Mouse (Mus musculus) midbrain, embryonic 13.5 days (tissue): ENCODE results near the gene Strn. TPM values are rescaled to one million over a fixed set of nuclear protein-coding genes. Genes with fewer than 3 reads are reported as not detected.

Source experiments
- ATAC-seq: fragments of 200-750 bp; cut with Nextera tagmentation; 2 replicates; pipeline ENCODE4 v1.8.0; 2017; ENCODE audit warnings: mild to moderate bottlenecking, moderate TSS enrichment, moderate library complexity
- H3K27ac ChIP-seq: fragments of 300-500 bp; sonication (generic); 2 replicates; pipeline ENCODE4 v1.5.1; 2015; ENCODE audit warnings: inconsistent platforms, mild to moderate bottlenecking, moderate library complexity
- H3K27me3 ChIP-seq: fragments of 300-500 bp; sonication (generic); 2 replicates; pipeline ENCODE4 v1.6.1; 2015; ENCODE audit warnings: mild to moderate bottlenecking, inconsistent platforms
- H3K36me3 ChIP-seq: fragments of 300-500 bp; sonication (generic); 2 replicates; pipeline ENCODE4 v1.6.1; 2015; ENCODE audit warnings: mild to moderate bottlenecking, inconsistent platforms
- H3K4me1 ChIP-seq: fragments of 300-500 bp; sonication (generic); replicated peaks from 2 replicates; pipeline ENCODE4 v1.6.1; 2015; ENCODE audit warnings: inconsistent platforms
- H3K4me2 ChIP-seq: fragments of 300-500 bp; sonication (generic); replicated peaks from 2 replicates; pipeline ENCODE4 v1.6.1; 2015; ENCODE audit warnings: moderate library complexity, mild to moderate bottlenecking, inconsistent platforms
- H3K4me3 ChIP-seq: fragments of 300-500 bp; sonication (generic); replicated peaks from 2 replicates; pipeline ENCODE4 v1.5.1; 2015; ENCODE audit warnings: mild to moderate bottlenecking, inconsistent platforms
- H3K9ac ChIP-seq: fragments of 300-500 bp; sonication (generic); replicated peaks from 2 replicates; pipeline ENCODE4 v1.6.1; 2015; ENCODE audit warnings: mild to moderate bottlenecking, inconsistent platforms
- H3K9me3 ChIP-seq: fragments of 300-500 bp; sonication (generic); 2 replicates; pipeline ENCODE4 v1.6.1; 2016; ENCODE audit warnings: mild to moderate bottlenecking, inconsistent platforms
- WGBS: fragments of 180-500 bp; shearing (Covaris S2); methylation state at CpG from one replicate; pipeline ENCODE4 v1.1.7; 2015; 5-methylcytosine and 5-hydroxymethylcytosine counted together
- polyA plus RNA-seq: library from polyadenylated mRNA; unstranded; fragments of >200 nt; fragmentation: Nextera tagmentation; extraction: Ambion mirVana; gene quantifications from 2 replicates; pipeline ENCODE4 v1.2.1, GENCODE M21; 2015

Strn gene
- polyA plus RNA-seq, 1 experiment from 2014 or later = 5.0 TPM

DNA sequence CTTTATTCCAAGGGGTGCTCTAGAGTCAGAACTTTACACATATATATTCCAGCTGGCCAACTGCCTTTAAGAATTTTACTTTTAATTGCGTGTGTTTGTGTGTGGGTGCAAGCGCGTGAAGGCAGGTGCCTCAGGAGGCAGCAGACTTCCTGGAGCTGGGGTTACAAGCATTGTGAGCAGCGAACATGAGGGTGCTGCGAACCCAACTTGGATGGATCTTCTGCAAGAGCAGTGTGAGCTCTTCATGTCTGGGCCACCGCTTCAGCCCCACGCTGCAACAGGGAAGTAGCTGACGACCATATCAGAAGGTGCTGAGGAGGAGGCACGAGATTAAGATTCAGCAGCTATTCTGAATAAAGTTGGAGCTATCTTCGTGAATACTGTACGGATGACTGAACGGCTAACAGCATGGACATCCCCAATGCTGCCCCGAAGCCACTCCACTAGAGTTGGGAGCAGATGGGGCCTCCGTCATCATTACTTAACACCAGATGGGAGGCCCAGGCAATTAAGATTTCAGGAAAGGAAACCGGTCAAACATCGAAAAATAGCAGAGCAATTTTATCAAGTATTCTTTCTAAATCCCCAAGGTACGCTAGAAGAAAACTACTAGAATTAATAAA, 93.0 kb downstream of the Strn start:
- H3K27ac ChIP-seq = no peak overlapping the region
- WGBS = 73% methylated on average over 17 of the region's 17 CpGs
- no peak overlapping the region for H3K4me3 ChIP-seq
- no peak overlapping the region for H3K9ac ChIP-seq
- H3K9me3 ChIP-seq = no peaks in the 10 kb centered on the region
- H3K4me2 ChIP-seq = no peak overlapping the region
- peaks cover 10% of the 10 kb centered on the region; the same call in 1 of the 2 replicates for H3K36me3 ChIP-seq
- H3K27me3 ChIP-seq = no peaks in the 10 kb centered on the region
- no peaks in the 10 kb centered on the region for H3K4me1 ChIP-seq
- ATAC-seq = 0 out of 2 replicates have a peak, but pooled peaks have one; percentile 12

DNA sequence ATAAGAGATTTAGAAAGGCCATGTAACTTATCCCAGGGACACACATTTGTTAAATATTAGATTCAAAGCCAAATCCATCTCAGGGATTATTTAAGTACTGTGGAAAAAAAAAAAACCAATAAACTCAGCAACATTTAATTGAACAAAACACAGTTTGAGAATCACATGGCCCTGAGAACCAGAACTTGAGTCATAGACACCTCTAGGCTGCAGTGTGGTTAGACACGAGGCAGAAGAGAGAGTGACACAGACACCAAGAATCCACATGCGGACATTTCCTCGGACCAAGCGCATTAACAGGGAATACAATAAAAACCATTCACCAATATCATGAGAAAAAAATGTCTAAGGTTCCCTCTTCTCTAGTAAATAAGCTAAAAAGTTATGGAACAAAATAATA, 94.7 kb downstream of the Strn start:
- H3K9ac ChIP-seq = no peak overlapping the region
- 0 out of 2 replicates have a peak, but pooled peaks cover 3% of the 10 kb centered on the region for H3K36me3 ChIP-seq
- H3K4me2 ChIP-seq = no peak overlapping the region
- no peaks in the 10 kb centered on the region for H3K4me1 ChIP-seq
- no peak overlapping the region for H3K4me3 ChIP-seq
- H3K27ac ChIP-seq = no peak overlapping the region
- no peak for ATAC-seq
- H3K27me3 ChIP-seq = no peaks in the 10 kb centered on the region
- no peaks in the 10 kb centered on the region for H3K9me3 ChIP-seq
- WGBS = 94% methylated on average over 4 of the region's 4 CpGs

DNA sequence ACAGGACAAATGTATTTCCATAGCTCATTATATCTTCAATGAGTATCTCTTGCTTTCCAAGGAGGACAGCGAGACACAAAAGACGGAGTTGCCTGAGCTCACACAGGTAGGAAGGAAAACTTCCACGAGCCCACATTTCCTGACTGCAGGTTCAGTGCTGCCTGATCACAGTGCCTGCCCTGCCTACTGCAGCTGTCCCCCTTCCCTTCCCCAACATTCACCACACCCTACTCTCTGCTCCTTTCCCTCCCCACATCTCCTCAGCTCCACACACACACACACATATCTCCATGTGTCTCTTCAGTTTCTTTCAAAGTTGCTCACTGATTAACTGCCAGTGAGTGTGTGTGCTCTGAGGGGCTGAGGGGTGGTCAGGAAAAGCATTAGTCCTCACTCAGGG, 96.6 kb downstream of the Strn start:
- H3K27ac ChIP-seq = no peak overlapping the region
- 92% methylated on average over 3 of the region's 3 CpGs for WGBS
- H3K4me2 ChIP-seq = no peak overlapping the region
- no peaks in the 10 kb centered on the region for H3K27me3 ChIP-seq
- no peaks in the 10 kb centered on the region for H3K9me3 ChIP-seq
- no peak overlapping the region for H3K4me3 ChIP-seq
- no peaks in the 10 kb centered on the region for H3K36me3 ChIP-seq
- ATAC-seq = no peak
- H3K4me1 ChIP-seq = no peaks in the 10 kb centered on the region
- H3K9ac ChIP-seq = no peak overlapping the region

DNA sequence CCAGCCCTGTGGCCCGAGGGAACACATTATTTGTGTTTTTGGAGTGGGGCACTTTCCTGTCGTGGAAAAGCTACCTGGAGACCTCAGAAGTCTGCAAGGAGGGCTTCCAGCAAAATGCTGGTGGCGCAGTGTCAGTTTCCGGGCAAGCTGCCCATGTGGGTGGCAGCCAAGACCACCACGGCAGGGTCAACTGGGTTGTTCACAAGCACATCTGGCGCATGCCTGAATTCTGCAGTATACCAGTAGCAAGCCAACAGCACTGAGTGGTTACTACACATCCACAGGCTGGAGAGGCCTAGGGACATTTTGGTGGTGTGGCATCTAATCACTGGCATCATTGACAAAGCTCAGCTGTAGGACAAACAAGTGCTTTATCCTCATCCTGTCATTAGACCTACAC, 97.9 kb downstream of the Strn start:
- H3K9ac ChIP-seq = no peak overlapping the region
- H3K4me1 ChIP-seq = no peaks in the 10 kb centered on the region
- WGBS = 85% methylated on average over 6 of the region's 6 CpGs
- H3K4me3 ChIP-seq = no peak overlapping the region
- H3K4me2 ChIP-seq = no peak overlapping the region
- no peaks in the 10 kb centered on the region for H3K9me3 ChIP-seq
- no peak overlapping the region for H3K27ac ChIP-seq
- no peaks in the 10 kb centered on the region for H3K36me3 ChIP-seq
- ATAC-seq = no peak
- no peaks in the 10 kb centered on the region for H3K27me3 ChIP-seq

DNA sequence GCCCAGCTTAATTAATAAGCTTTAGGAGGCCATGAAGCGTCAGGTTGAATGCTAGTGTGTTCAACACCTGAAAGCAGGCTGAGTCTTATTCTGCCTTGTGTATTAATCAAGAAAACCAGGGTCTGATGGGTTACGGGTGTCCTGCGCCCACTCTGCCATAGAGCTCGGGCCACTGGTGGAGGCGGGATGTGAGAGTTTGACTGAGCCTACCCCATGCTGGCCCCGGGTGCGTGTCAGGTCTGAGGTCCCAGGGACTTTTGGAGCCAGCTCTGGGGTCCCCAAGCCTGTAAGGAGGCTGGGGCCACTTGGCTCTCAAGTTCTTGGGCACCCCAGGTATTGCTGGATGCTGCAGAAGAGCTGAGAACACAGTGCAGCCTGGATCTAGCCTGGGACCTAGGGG, 99.9 kb downstream of the Strn start:
- no peak overlapping the region for H3K9ac ChIP-seq
- 96% methylated on average over 7 of the region's 7 CpGs for WGBS

DNA sequence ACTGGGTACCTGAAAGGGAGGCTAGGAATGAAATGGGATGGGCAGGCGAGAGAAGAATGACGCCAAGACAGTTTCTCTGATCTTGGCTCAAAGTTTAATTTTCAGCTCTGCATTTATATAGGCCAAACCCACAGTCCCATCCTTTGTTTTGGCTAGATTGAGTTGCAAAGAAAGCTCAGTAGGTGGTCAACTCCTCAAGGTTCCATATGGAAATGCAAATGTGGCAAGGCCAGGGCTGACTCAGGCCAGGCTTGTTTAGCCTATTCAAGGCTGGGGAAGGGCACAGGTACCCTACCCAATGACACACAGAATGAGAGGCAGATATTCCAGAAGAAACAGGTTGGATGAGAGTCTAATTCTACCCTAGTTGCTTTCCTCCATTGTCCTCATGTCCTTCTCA, 101.4 kb downstream of the Strn start:
- H3K4me2 ChIP-seq = no peak overlapping the region
- 46% methylated on average over 2 of the region's 2 CpGs for WGBS
- no peak overlapping the region for H3K27ac ChIP-seq
- no peak overlapping the region for H3K9ac ChIP-seq
- no peaks in the 10 kb centered on the region for H3K4me1 ChIP-seq
- no peaks in the 10 kb centered on the region for H3K9me3 ChIP-seq
- H3K4me3 ChIP-seq = no peak overlapping the region
- H3K36me3 ChIP-seq = no peaks in the 10 kb centered on the region
- no peak for ATAC-seq
- H3K27me3 ChIP-seq = no peaks in the 10 kb centered on the region

More for the DNA sequence above, 99.9 kb downstream of the Strn start:
- Histone ChIP-seq H3K4me1 (no peaks in the 10 kb centered on the region), H3K36me3 (no peaks in the 10 kb centered on the region), H3K4me2 (no peak overlapping the region), H3K27me3 (no peaks in the 10 kb centered on the region), H3K4me3 (no peak overlapping the region), H3K27ac (no peak overlapping the region), H3K9me3 (no peaks in the 10 kb centered on the region)
- no peak for ATAC-seq

DNA sequence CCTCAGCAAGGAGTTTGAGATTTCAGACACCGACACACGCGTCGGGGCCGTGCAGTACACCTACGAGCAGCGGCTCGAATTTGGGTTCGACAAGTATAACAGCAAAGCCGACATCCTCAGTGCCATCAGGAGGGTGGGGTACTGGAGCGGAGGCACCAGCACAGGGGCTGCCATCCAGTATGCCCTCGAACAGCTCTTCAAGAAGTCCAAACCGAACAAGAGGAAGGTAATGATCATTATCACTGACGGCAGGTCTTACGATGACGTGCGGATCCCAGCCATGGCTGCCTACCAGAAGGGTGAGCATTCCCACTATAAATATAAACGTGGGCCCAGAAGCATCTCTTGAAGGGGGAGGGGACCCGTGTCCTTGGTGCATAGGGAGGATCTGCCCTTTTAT, 112.1 kb downstream of the Strn start:
- no peak overlapping the region for H3K27ac ChIP-seq
- peaks cover 20% of the 10 kb centered on the region for H3K36me3 ChIP-seq
- no peaks in the 10 kb centered on the region for H3K27me3 ChIP-seq
- WGBS = 96% methylated on average over 19 of the region's 19 CpGs
- H3K9me3 ChIP-seq = no peaks in the 10 kb centered on the region
- H3K4me2 ChIP-seq = no peak overlapping the region
- no peaks in the 10 kb centered on the region for H3K4me1 ChIP-seq
- no peak overlapping the region for H3K9ac ChIP-seq
- no peak for ATAC-seq
- H3K4me3 ChIP-seq = no peak overlapping the region

DNA sequence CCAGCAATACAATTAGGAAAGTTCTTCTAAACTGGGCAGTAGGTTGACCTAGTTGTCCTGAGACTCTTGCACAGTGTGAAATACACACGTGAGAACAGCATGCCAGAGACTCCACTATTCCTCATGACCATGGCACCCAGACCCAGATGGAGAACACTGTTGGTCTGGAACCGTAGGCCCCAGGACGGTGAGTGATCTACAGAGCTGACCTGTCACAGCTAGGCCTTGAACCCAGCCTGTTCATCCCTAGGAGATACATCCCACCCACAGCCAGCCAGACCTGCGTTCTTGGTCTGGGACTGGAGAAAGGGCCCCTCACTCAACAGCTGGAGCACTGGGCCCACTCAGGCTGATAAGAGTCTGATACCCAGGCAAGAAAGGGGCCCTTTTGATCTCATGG, 115.1 kb downstream of the Strn start:
- H3K9ac ChIP-seq = no peak overlapping the region
- WGBS = 92% methylated on average over 4 of the region's 4 CpGs
- no peak for ATAC-seq
- H3K27ac ChIP-seq = no peak overlapping the region
- no peaks in the 10 kb centered on the region for H3K9me3 ChIP-seq
- H3K27me3 ChIP-seq = no peaks in the 10 kb centered on the region
- no peaks in the 10 kb centered on the region for H3K4me1 ChIP-seq
- H3K4me2 ChIP-seq = no peak overlapping the region
- H3K36me3 ChIP-seq = peaks cover 19% of the 10 kb centered on the region
- no peak overlapping the region for H3K4me3 ChIP-seq

DNA sequence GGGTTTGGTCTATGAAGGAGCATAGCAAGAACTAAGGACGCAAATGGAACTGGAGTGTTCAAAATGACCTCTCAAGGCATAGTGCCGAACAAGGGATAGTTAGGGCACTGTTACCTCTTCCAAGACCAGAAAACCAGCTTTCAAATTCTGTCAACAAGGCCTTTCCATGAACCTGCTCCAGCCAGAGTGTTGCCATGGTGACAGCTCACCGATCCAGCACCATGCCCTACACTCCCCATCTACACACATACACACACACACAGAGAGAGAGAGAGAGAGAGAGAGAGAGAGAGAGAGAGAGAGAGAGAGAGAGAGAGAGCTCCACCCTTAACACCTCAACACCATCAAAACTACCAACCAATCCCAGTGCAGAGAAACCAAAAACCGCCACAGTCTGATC, 116.3 kb downstream of the Strn start:
- no peak overlapping the region for H3K9ac ChIP-seq
- no peaks in the 10 kb centered on the region for H3K27me3 ChIP-seq
- WGBS = 92% methylated on average over 4 of the region's 4 CpGs
- ATAC-seq = no peak
- no peak overlapping the region for H3K27ac ChIP-seq
- no peaks in the 10 kb centered on the region for H3K9me3 ChIP-seq
- H3K36me3 ChIP-seq = peaks cover 18% of the 10 kb centered on the region
- no peaks in the 10 kb centered on the region for H3K4me1 ChIP-seq
- H3K4me2 ChIP-seq = no peak overlapping the region
- H3K4me3 ChIP-seq = no peak overlapping the region

DNA sequence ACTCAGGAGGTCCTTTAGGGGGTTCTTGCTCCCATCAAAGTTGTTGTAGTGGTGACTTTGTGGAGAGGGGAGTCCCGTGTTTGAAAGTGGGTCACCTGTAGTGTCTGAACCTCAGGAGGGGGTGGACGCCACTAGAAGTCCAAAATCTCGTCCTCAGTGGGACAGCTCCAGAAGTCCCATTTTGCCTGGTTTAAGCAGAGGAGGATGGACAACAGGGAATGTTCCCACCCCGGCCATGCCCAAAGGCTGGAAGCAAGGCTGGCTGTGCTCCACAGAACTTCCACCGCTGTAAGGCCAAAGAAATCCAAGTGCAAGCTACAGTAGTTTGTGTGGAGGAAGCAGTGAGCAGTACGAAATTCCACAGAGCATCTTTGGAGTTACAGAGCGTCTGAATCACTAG, 117.0 kb downstream of the Strn start:
- Histone ChIP-seq H3K27me3 (no peaks in the 10 kb centered on the region), H3K4me3 (no peak overlapping the region), H3K9me3 (no peaks in the 10 kb centered on the region), H3K9ac (no peak overlapping the region), H3K4me1 (no peaks in the 10 kb centered on the region), H3K4me2 (no peak overlapping the region), H3K36me3 (peaks cover 14% of the 10 kb centered on the region), H3K27ac (no peak overlapping the region)
- 91% methylated on average over 7 of the region's 7 CpGs for WGBS
- ATAC-seq = no peak

DNA sequence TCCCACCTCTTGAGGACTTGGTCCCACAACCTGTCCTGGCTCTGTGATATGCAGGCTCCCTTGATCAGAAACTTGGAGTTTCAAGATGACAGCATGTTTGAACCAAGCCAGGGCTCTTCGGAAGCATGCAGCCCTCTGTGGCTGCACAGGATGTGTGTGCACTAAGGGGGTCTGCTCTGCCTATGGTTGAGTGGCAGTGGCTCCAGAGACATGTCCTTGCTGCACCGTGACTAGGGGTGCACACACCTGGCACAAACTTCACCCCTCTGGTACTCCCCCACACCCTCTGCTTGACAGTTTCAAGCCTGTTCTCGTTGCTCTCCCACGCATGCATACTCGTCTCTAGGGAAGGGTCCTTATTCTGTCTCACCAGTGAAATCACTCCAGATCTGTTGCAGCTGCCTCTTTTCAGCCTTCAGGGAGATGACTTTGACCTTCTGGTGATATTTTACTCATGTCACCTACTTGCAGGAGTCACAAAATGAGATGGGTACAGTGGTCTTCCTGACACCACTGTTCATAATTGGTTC, 118.8 kb downstream of the Strn start:
- no peak overlapping the region for H3K4me3 ChIP-seq
- peaks cover 4% of the 10 kb centered on the region; the same call in 1 of the 2 replicates for H3K36me3 ChIP-seq
- no peak overlapping the region for H3K9ac ChIP-seq
- H3K4me2 ChIP-seq = no peak overlapping the region
- no peaks in the 10 kb centered on the region for H3K27me3 ChIP-seq
- no peaks in the 10 kb centered on the region for H3K9me3 ChIP-seq
- WGBS = 88% methylated on average over 5 of the region's 5 CpGs
- H3K27ac ChIP-seq = no peak overlapping the region
- no peaks in the 10 kb centered on the region for H3K4me1 ChIP-seq
- no peak for ATAC-seq

DNA sequence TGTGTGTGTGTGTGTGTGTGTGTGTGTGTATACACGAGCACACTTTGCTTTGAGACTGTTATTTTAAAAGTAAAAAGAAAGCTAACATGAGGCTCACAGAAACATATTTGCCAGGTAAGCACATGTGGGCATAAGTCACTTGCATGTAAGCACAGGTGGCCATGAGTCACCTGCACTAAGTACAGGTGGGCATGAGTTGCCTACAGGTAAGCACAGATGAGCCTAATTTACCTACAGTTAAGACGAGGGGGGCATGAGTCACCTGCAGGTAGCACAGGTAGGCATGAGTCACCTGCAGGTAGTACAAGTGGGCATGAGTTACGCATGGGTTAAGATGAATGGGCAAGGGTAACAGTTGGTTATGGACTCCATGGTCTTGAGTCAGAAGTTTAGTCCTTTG, 121.9 kb downstream of the Strn start:
- ATAC-seq = no peak
- Histone ChIP-seq H3K27ac (no peak overlapping the region), H3K27me3 (no peaks in the 10 kb centered on the region), H3K36me3 (no peaks in the 10 kb centered on the region), H3K4me1 (no peaks in the 10 kb centered on the region), H3K4me2 (no peak overlapping the region), H3K9ac (no peak overlapping the region), H3K9me3 (no peaks in the 10 kb centered on the region), H3K4me3 (no peak overlapping the region)
- WGBS = 85% methylated on average over 3 of the region's 3 CpGs

DNA sequence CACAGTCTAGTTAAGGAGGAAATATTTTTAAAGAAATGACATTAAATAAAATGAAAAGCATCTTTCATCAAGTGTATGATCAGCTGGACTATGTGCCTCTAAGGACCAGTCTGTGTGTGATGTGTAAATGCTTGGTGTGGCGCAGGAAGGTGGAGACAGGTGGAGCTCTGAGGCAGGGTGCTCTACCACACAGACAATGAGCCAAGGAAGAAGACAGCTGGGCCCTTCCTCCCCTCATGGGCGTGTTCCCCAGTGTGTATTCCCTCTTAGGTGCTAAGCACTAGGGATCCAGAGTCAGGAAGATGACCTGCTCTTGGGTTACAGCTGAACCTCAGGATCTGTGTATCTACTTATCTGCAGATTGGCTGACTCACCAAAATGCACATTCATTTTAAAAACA, 122.5 kb downstream of the Strn start:
- 72% methylated on average over 2 of the region's 2 CpGs for WGBS
- Histone ChIP-seq H3K27me3 (no peaks in the 10 kb centered on the region), H3K36me3 (no peaks in the 10 kb centered on the region), H3K27ac (no peak overlapping the region), H3K9me3 (no peaks in the 10 kb centered on the region), H3K4me3 (no peak overlapping the region), H3K4me2 (no peak overlapping the region), H3K9ac (no peak overlapping the region), H3K4me1 (no peaks in the 10 kb centered on the region)
- no peak for ATAC-seq
